ENCODE assay signal across 8 mouse cellular contexts in genomic region chr11:50238324-50238723, GRCm38 (mm10). TPM values are rescaled to one million over a fixed set of nuclear protein-coding genes. Genes with fewer than 3 reads are reported as not detected.
DNase-seq lines count a peak whose midpoint lies in the region; ATAC-seq lines count a peak whose summit lies in the region.

TSS of gene Ltc4s (minus strand) at chr11:50238616.

- peaks cover 20% of the 10 kb centered on the region for H3K36me3 ChIP-seq in kidney, embryonic 15.5 days
- peaks cover 17% of the 10 kb centered on the region for H3K36me3 ChIP-seq in heart, embryonic 16.5 days (ENCODE audit: control insufficient read depth, insufficient read depth)
- H3K36me3 ChIP-seq in liver, embryonic 12.5 days, result peaks cover 24% of the 10 kb centered on the region
- H3K36me3 ChIP-seq in stomach, embryonic 14.5 days (ENCODE audit: control insufficient read depth, insufficient read depth, low read length), result peaks cover 16% of the 10 kb centered on the region

- peak within 1 kb of the TSS; percentile 66 for H3K4me3 ChIP-seq in kidney, embryonic 15.5 days (replicated peaks)
- peak within 1 kb of the TSS; percentile 68 for H3K4me3 ChIP-seq in heart, embryonic 16.5 days (ENCODE audit: low read length)
- peak within 1 kb of the TSS; percentile 66 for H3K4me3 ChIP-seq in liver, embryonic 12.5 days
- peak within 1 kb of the TSS; percentile 49 for H3K4me3 ChIP-seq in stomach, embryonic 14.5 days (ENCODE audit: low read depth, low read length)

- peaks cover 21% of the 10 kb centered on the region for H3K4me1 ChIP-seq in kidney, embryonic 15.5 days
- H3K4me1 ChIP-seq in heart, embryonic 16.5 days (ENCODE audit: control insufficient read depth, insufficient read depth, low read length), result peaks cover 16% of the 10 kb centered on the region
- H3K4me1 ChIP-seq in liver, embryonic 12.5 days, result peaks cover 48% of the 10 kb centered on the region
- 0 out of 2 replicates have a peak, but pooled peaks cover 8% of the 10 kb centered on the region for H3K4me1 ChIP-seq in stomach, embryonic 14.5 days (ENCODE audit: control insufficient read depth, insufficient read depth, low read length)

- ATAC-seq in kidney, embryonic 15.5 days (replicated peaks; ENCODE audit: low FRiP score), result no peak
- ATAC-seq in heart, embryonic 16.5 days (replicated peaks; ENCODE audit: extremely low read depth, insufficient read depth, low FRiP score), result no peak
- peak; percentile 45 for ATAC-seq in liver, embryonic 12.5 days
- ATAC-seq in stomach, embryonic 14.5 days (ENCODE audit: insufficient number of reproducible peaks, insufficient read depth, low FRiP score, low read depth), result no peak
- no peak for ATAC-seq in activated CD4-positive, CD25-positive, alpha-beta regulatory T cell, adult 4 months

- peaks cover 20% of the 10 kb centered on the region for H3K27me3 ChIP-seq in kidney, embryonic 15.5 days
- peaks cover 19% of the 10 kb centered on the region for H3K27me3 ChIP-seq in heart, embryonic 16.5 days (ENCODE audit: control insufficient read depth, insufficient read depth, low read length)
- H3K27me3 ChIP-seq in liver, embryonic 12.5 days (replicated peaks), result peaks cover 6% of the 10 kb centered on the region; the same call in 1 of the 2 replicates
- peaks cover 6% of the 10 kb centered on the region; the same call in 1 of the 2 replicates for H3K27me3 ChIP-seq in stomach, embryonic 14.5 days (ENCODE audit: control insufficient read depth, insufficient read depth, low read length)

- H3K27ac ChIP-seq in kidney, embryonic 15.5 days, result no peak within 1 kb of the TSS
- no peak within 1 kb of the TSS for H3K27ac ChIP-seq in heart, embryonic 16.5 days (ENCODE audit: low read length)
- no peak within 1 kb of the TSS; the same call in 1 of the 2 replicates for H3K27ac ChIP-seq in liver, embryonic 12.5 days
- H3K27ac ChIP-seq in stomach, embryonic 14.5 days (ENCODE audit: low read length), result no peak within 1 kb of the TSS

- WGBS in kidney, embryonic 15.5 days, result 43% methylated on average over 10 of the region's 10 CpGs
- 30% methylated on average over 10 of the region's 10 CpGs for WGBS in heart, embryonic 16.5 days
- 7% methylated on average over 10 of the region's 10 CpGs for WGBS in liver, embryonic 12.5 days (ENCODE audit: insufficient replicate concordance)
- WGBS in stomach, embryonic 14.5 days, result 49% methylated on average over 10 of the region's 10 CpGs

- no peak for DNase-seq in kidney, adult 11 months
- peak; percentile 49 for DNase-seq in c-Kit-positive CD71-positive TER-119-positive erythroid progenitor cells, embryonic 14.5 days (ENCODE audit: low spot score)
- no peak for DNase-seq in cerebellum, postnatal 36 days

- 0 out of 2 replicates have a peak within 1 kb of the TSS, but pooled peaks have one; percentile 21 for H3K9ac ChIP-seq in kidney, embryonic 15.5 days
- H3K9ac ChIP-seq in heart, embryonic 16.5 days (ENCODE audit: low read length), result no peak within 1 kb of the TSS
- peak within 1 kb of the TSS; percentile 72 for H3K9ac ChIP-seq in liver, embryonic 12.5 days
- H3K9ac ChIP-seq in stomach, embryonic 14.5 days (replicated peaks; ENCODE audit: low read depth, low read length), result peak within 1 kb of the TSS; percentile 45; the same call in 1 of the 2 replicates

- peak within 1 kb of the TSS; percentile 98 for H3K4me2 ChIP-seq in kidney, embryonic 15.5 days
- H3K4me2 ChIP-seq in heart, embryonic 16.5 days (ENCODE audit: low read depth, low read length), result peak within 1 kb of the TSS; percentile 84
- peak within 1 kb of the TSS; percentile 100 for H3K4me2 ChIP-seq in liver, embryonic 12.5 days
- peak within 1 kb of the TSS; percentile 87 for H3K4me2 ChIP-seq in stomach, embryonic 14.5 days (replicated peaks; ENCODE audit: low read depth, low read length)

- no peaks in the 10 kb centered on the region for H3K9me3 ChIP-seq in kidney, embryonic 15.5 days (replicated peaks)
- H3K9me3 ChIP-seq in heart, embryonic 16.5 days (replicated peaks; ENCODE audit: control insufficient read depth, low read length), result no peaks in the 10 kb centered on the region
- no peaks in the 10 kb centered on the region for H3K9me3 ChIP-seq in liver, embryonic 12.5 days (replicated peaks)
- H3K9me3 ChIP-seq in stomach, embryonic 14.5 days (ENCODE audit: control insufficient read depth, low read depth, low read length), result no peaks in the 10 kb centered on the region

RNA-seq across cellular contexts. Expression of gene Ltc4s, which starts in this region (rescaled TPM):
- 1.4 and 1.9 TPM in 2 replicates for polyA plus RNA-seq in kidney, embryonic 15.5 days (2015; fragmentation: Nextera tagmentation; extraction: Ambion mirVana)
- polyA plus RNA-seq in heart, embryonic 16.5 days (2015; fragmentation: Nextera tagmentation; extraction: Ambion mirVana), result 1.5 and 2.3 TPM in 2 replicates
- 0.87 and 1.0 TPM in 2 replicates for polyA plus RNA-seq in liver, embryonic 12.5 days (2016; fragmentation: Nextera tagmentation; extraction: Ambion mirVana)
- polyA plus RNA-seq in stomach, embryonic 14.5 days (2014; fragmentation: Nextera tagmentation; extraction: Ambion mirVana), result 3.9 and 4.6 TPM in 2 replicates
- not detected for polyA plus RNA-seq in activated CD4-positive, CD25-positive, alpha-beta regulatory T cell, adult 4 months (2017; shearing (Covaris generic))
